Mouse (Mus musculus) bone marrow macrophage, adult 2 months (primary cell): ENCODE results near the gene Arhgef38.

Source experiments
- CTCF ChIP-seq: IDR thresholded peaks from 2 replicates; pipeline ENCODE4 v1.5.1; 2012; ENCODE audit warnings: low read depth, mild to moderate bottlenecking, low read length, moderate library complexity
- POLR2A ChIP-seq: IDR thresholded peaks from 2 replicates; pipeline ENCODE4 v1.6.1; 2012; ENCODE audit warnings: mild to moderate bottlenecking, low read depth, low read length, borderline replicate concordance

DNA sequence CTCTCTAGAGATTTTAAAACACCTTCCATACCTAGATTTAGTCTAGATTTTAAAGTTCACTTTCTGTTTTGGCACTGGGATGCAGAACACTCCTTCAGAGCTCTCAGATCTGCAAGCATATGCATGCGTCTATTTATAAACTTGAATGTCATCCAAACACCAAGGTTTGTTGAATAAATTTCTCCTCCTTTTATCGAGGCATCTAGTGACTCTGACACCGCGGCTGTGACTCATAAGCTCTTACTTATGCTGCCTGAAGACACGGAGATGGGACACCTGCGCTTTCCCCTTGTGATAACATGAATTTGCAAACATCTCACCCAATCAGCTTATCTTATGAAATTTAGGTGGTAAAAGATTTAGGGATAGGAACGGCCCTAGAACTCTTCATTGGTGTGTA is 65.0 kb downstream of the Arhgef38 start:
- TF ChIP-seq POLR2A, result no peak
- no peak for TF ChIP-seq CTCF
